Mouse (Mus musculus): ENCODE results near the gene Abcg5.

GRCm38 (mm10) chr17:84689316-84689715 is 6.5 kb upstream of the Abcg5 start:
- TF ChIP-seq GATA1 (IDR thresholded peaks at IDR 0.05; ENCODE audit: borderline replicate concordance, low read length) = no peak
- no peak for TF ChIP-seq FLI1 (IDR thresholded peaks at IDR 0.05; ENCODE audit: low read length)
